In the genomic region with DNA sequence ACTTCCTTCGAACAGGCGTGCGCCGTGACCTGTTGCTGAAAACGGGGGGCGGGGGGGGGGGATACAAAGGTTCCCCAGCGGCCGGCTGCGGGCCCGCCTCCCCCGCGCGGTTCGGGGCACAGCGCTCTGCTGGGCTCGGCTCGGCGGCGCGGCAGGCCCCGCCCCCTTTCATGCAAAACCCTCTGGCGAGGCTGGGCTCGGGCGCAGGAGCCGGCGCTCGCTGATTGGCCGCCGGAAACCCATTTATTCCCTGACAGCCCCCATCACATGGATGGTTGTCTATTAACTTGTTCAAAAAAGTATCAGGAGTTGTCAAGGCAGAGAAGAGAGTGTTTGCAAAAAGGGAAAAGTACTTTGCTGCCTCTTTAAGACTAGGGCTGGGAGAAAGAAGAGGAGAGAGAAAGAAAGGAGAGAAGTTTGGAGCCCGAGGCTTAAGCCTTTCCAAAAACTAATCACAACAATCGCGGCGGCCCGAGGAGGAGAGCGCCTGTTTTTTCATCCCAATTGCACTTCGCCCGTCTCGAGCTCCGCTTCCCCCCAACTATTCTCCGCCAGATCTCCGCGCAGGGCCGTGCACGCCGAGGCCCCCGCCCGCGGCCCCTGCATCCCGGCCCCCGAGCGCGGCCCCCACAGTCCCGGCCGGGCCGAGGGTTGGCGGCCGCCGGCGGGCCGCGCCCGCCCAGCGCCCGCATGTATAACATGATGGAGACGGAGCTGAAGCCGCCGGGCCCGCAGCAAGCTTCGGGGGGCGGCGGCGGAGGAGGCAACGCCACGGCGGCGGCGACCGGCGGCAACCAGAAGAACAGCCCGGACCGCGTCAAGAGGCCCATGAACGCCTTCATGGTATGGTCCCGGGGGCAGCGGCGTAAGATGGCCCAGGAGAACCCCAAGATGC, we compare ENCODE assay signal across 7 mouse cellular contexts. TPM values are rescaled to one million over a fixed set of nuclear protein-coding genes. Genes with fewer than 3 reads are reported as not detected.
DNase-seq lines count a peak whose midpoint lies in the region; ATAC-seq and TF ChIP-seq lines count a peak whose summit lies in the region.

A gene (plus strand): TSS at position 680 of the 895 bp plus-strand sequence.

- H3K36me3 ChIP-seq in kidney, adult 2 months (ENCODE audit: control insufficient read depth, insufficient read depth, low read length) = no peaks in the 10 kb centered on the region
- H3K36me3 ChIP-seq in midbrain, embryonic 11.5 days (ENCODE audit: control insufficient read depth, insufficient read depth, low read length) = no peaks in the 10 kb centered on the region

- no peak within 1 kb of the TSS for H3K4me3 ChIP-seq in kidney, adult 2 months (ENCODE audit: insufficient read depth, low read depth, low read length)
- H3K4me3 ChIP-seq in midbrain, embryonic 11.5 days (ENCODE audit: low read depth, low read length) = peak within 1 kb of the TSS; percentile 92

- intact Hi-C loops in left cerebral cortex, postnatal 4 days (cut with DNase I) = loop anchor here (5.0 kb wide), 1 partner anchor 922 kb away; no protein-coding TSS in a partner anchor

- TF ChIP-seq POLR2A in kidney, adult 2 months (IDR thresholded peaks at IDR 0.05; ENCODE audit: low read depth, low read length) = no peak

- H3K4me1 ChIP-seq in kidney, adult 2 months (ENCODE audit: control insufficient read depth, insufficient read depth, low read length) = no peaks in the 10 kb centered on the region
- peaks cover 30% of the 10 kb centered on the region for H3K4me1 ChIP-seq in midbrain, embryonic 11.5 days (ENCODE audit: control insufficient read depth, insufficient read depth, low read length)

- no peaks in the 10 kb centered on the region for H3K9me3 ChIP-seq in midbrain, embryonic 11.5 days (ENCODE audit: control insufficient read depth, low read length)

- no peak for TF ChIP-seq CTCF in kidney, adult 2 months (conservative IDR thresholded peaks at IDR 0.05; ENCODE audit: insufficient read depth, insufficient read length, low read depth, low read length)

- ATAC-seq in midbrain, embryonic 11.5 days (ENCODE audit: low FRiP score) = peak; percentile 88

- peak within 1 kb of the TSS; percentile 99 for H3K9ac ChIP-seq in midbrain, embryonic 11.5 days (ENCODE audit: low read length)

- peak; percentile 48 to 55 for DNase-seq in adrenal gland, adult 18-20 months (ENCODE audit: low spot score in 2 of 2)
- DNase-seq in cerebellum, adult 11-12 months = peak; percentile 41
- DNase-seq in frontal cortex, postnatal 10 days (ENCODE audit: low spot score in 2 of 2) = peak; percentile 80 to 85
- peak; percentile 77 for DNase-seq in kidney, adult 2 months
- DNase-seq in left cerebral cortex, postnatal 4 days = peak; percentile 86
- DNase-seq in midbrain, embryonic 11.5 days (ENCODE audit: low spot score, missing footprints) = peak; percentile 99
- peak; percentile 75 for DNase-seq in testis, postnatal 14 days (ENCODE audit: low spot score)

- H3K27me3 ChIP-seq in kidney, adult 2 months (replicated peaks; ENCODE audit: control insufficient read depth, insufficient read depth, low read length) = peaks cover 20% of the 10 kb centered on the region
- no peaks in the 10 kb centered on the region; the same call in none of the 2 replicates for H3K27me3 ChIP-seq in midbrain, embryonic 11.5 days (ENCODE audit: control insufficient read depth, insufficient read depth, low read length)

- H3K4me2 ChIP-seq in midbrain, embryonic 11.5 days = peak within 1 kb of the TSS; percentile 98

- WGBS in kidney, adult 2 months = under 1% methylated on average over 86 of the region's 86 CpGs
- WGBS in midbrain, embryonic 11.5 days = under 1% methylated on average over 86 of the region's 86 CpGs

- no peak within 1 kb of the TSS for H3K27ac ChIP-seq in kidney, adult 2 months (ENCODE audit: insufficient read depth, low read depth, low read length)
- H3K27ac ChIP-seq in midbrain, embryonic 11.5 days (ENCODE audit: low read depth, low read length) = peak within 1 kb of the TSS; percentile 100

RNA-seq across cellular contexts. Expression of the gene that starts here (rescaled TPM):
- total RNA-seq in adrenal gland, adult 18-20 months (2021) = under 1 TPM; 0.22 to 0.30 TPM
- 0.03 TPM in 1 of 2 replicates, not detected in the other for polyA plus RNA-seq in kidney, adult 2 months (2012; rRNA removed)
- 10 to 100 TPM; 55.8 to 59.3 TPM for total RNA-seq in left cerebral cortex, postnatal 4 days (2021)
- polyA plus RNA-seq in midbrain, embryonic 11.5 days (2014; fragmentation: Nextera tagmentation; extraction: Ambion mirVana) = 48.7 and 49.5 TPM in 2 replicates

Comparison
In these comparisons a context has a peak if more than half of its experiments do, and no peak if none do; other contexts are left out.
1. RNA of the gene that starts here (total RNA-seq): 55.8 to 59.3 TPM in left cerebral cortex, postnatal 4 days; 0.22 to 0.30 TPM in adrenal gland, adult 18-20 months; every median in the first group is over 10 times any median in the second.
2. RNA of the gene that starts here (polyA plus RNA-seq): 48.7 to 49.5 TPM in midbrain, embryonic 11.5 days; 0.03 TPM in kidney, adult 2 months; every median in the first group is over 10 times any median in the second.
3. Peak in DNase-seq in adrenal gland, adult 18-20 months; RNA of the gene not detected or under 1 TPM.
4. Peak in DNase-seq in kidney, adult 2 months; RNA of the gene not detected or under 1 TPM.
5. DNase-seq: peak in every context shown above with its lines; median percentile 99 in midbrain, embryonic 11.5 days; 86 in left cerebral cortex, postnatal 4 days; 82 in frontal cortex, postnatal 10 days; 77 in kidney, adult 2 months; 75 in testis, postnatal 14 days; 52 in adrenal gland, adult 18-20 months; 41 in cerebellum, adult 11-12 months.